In the genomic region with DNA sequence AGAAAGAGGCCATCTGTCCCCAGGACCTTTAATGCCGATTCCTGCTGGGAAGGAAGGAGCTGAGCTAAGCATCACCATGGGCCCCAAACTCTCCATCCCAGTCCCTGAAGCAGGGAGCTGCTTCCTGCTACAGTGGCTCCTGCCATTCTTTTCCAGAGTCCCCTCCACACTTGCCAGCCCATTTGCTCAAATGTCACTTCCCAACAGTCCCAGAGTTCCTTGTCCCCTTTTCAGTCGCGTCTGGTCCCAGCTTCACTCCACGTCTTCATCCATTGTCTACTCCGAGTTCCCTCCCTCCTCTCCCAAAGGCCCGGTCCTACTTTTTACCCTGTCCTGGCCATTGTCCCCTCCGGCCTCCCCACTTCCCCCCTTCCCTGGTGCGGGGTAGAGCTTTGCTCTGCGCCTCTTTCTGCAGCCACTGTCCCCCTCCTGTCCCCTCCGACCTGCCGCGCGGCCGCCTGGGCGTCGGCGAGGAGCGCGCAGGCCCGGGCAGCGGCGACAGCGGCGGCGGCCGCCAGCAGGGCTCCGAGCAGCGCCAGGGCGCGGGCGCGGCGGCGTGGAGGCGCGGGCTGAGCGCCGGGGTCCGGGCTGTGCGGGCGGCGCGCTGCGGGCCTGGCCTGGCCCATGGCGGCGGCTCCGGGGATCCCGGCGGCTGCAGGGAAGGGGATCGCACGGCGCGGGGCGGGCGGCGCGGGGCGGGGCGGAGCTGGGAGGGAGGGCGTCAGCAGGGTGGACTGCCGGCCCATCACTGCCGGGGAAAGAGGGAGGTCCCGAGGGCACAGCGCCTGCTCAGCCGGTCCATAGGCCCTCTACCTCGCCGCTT, we compare ENCODE assay signal across 9 mouse cellular contexts. TPM values are rescaled to one million over a fixed set of nuclear protein-coding genes. Genes with fewer than 3 reads are reported as not detected.
DNase-seq lines count a peak whose midpoint lies in the region; ATAC-seq and TF ChIP-seq lines count a peak whose summit lies in the region.
"Had no signal": no experiment of that assay in that cellular context is flagged by ENCODE, and none has a peak within 500 bp of the region (broad histone marks: within the 10 kb centered on the region; RNA-seq: fewer than 3 reads in every experiment).

A gene (minus strand): TSS at position 673 of the 823 bp plus-strand sequence.

- TF ChIP-seq CTCF in forebrain, postnatal 0 days (IDR thresholded peaks at IDR 0.05; ENCODE audit: low read depth), result no peak

- peaks cover 6% of the 10 kb centered on the region for H3K4me1 ChIP-seq in brown adipose tissue, adult 24 weeks (ENCODE audit: control insufficient read depth, insufficient read depth, insufficient read length, low read length)
- no peaks in the 10 kb centered on the region for H3K4me1 ChIP-seq in forebrain, postnatal 0 days (ENCODE audit: insufficient read depth)
- H3K4me1 ChIP-seq in hindbrain, embryonic 12.5 days, result peaks cover 28% of the 10 kb centered on the region

- H3K9ac ChIP-seq in forebrain, postnatal 0 days, result peak within 1 kb of the TSS; percentile 95
- peak within 1 kb of the TSS; percentile 90 for H3K9ac ChIP-seq in hindbrain, embryonic 12.5 days

- H3K4me2 ChIP-seq in forebrain, postnatal 0 days (ENCODE audit: low read depth), result peak within 1 kb of the TSS; percentile 72
- H3K4me2 ChIP-seq in hindbrain, embryonic 12.5 days (replicated peaks), result peak within 1 kb of the TSS; percentile 62

- DNase-seq in frontal cortex, postnatal 25 days (ENCODE audit: low spot score in 2 of 2), result no peak
- peak; percentile 63 for DNase-seq in forebrain, postnatal 0 days
- DNase-seq in left cerebral cortex, adult 8-10 months (ENCODE audit: low spot score in 2 of 2), result no peak
- peak; percentile 70 for DNase-seq in lung, postnatal 36 days
- peak; percentile 70 for DNase-seq in right cerebral cortex, postnatal 4 days

- WGBS in forebrain, postnatal 0 days, result 0% methylated on average over 45 of the region's 67 CpGs
- WGBS in hindbrain, embryonic 12.5 days, result 1% methylated on average over 59 of the region's 67 CpGs

- peak within 1 kb of the TSS; percentile 88 for H3K4me3 ChIP-seq in brown adipose tissue, adult 24 weeks (ENCODE audit: insufficient read depth, low read depth, low read length)
- peak within 1 kb of the TSS; percentile 74 for H3K4me3 ChIP-seq in forebrain, postnatal 0 days (ENCODE audit: low read depth, low read length)
- peak within 1 kb of the TSS; percentile 63 for H3K4me3 ChIP-seq in hindbrain, embryonic 12.5 days

- ATAC-seq in frontal cortex, adult (ENCODE audit: low TSS enrichment), result peak; percentile 64
- peak; percentile 81 for ATAC-seq in forebrain, postnatal 0 days
- peak; percentile 83 for ATAC-seq in hindbrain, embryonic 12.5 days (ENCODE audit: low FRiP score)

- peaks cover 20% of the 10 kb centered on the region for H3K36me3 ChIP-seq in forebrain, postnatal 0 days (ENCODE audit: insufficient read depth)
- peaks cover 31% of the 10 kb centered on the region for H3K36me3 ChIP-seq in hindbrain, embryonic 12.5 days

- 0 out of 2 replicates have a peak within 1 kb of the TSS, but pooled peaks have one; percentile 21 for H3K27ac ChIP-seq in brown adipose tissue, adult 24 weeks (replicated peaks; ENCODE audit: low read depth, low read length)
- peak within 1 kb of the TSS; percentile 87 for H3K27ac ChIP-seq in forebrain, postnatal 0 days (ENCODE audit: low read depth, low read length)
- peak within 1 kb of the TSS; percentile 81 for H3K27ac ChIP-seq in hindbrain, embryonic 12.5 days

- no peaks in the 10 kb centered on the region for H3K9me3 ChIP-seq in forebrain, postnatal 0 days (ENCODE audit: low read length)
- peaks cover 8% of the 10 kb centered on the region for H3K9me3 ChIP-seq in hindbrain, embryonic 12.5 days (replicated peaks)

- H3K27me3 ChIP-seq in forebrain, postnatal 0 days (ENCODE audit: insufficient read depth, low read length), result no peaks in the 10 kb centered on the region
- no peaks in the 10 kb centered on the region for H3K27me3 ChIP-seq in hindbrain, embryonic 12.5 days
- H3K27me3 ChIP-seq: CH12.LX had no signal

RNA-seq across cellular contexts. Expression of the gene that starts here (rescaled TPM):
- 3.6 and 4.5 TPM in 2 replicates for polyA plus RNA-seq in brown adipose tissue, adult 24 weeks (2012; ENCODE audit: insufficient read depth, insufficient read length, missing spikeins)
- 17.1 and 17.9 TPM in 2 replicates for total RNA-seq in forebrain, postnatal 0 days (2014; rRNA removed)
- 11.8 and 13.4 TPM in 2 replicates for polyA plus RNA-seq in forebrain, postnatal 0 days (2015; fragmentation: Nextera tagmentation; extraction: Ambion mirVana)
- polyA plus RNA-seq in hindbrain, embryonic 12.5 days (2016; fragmentation: Nextera tagmentation; extraction: Ambion mirVana), result 36.7 and 42.8 TPM in 2 replicates
- total RNA-seq in left cerebral cortex, adult 8-10 months (2022), result 10 to 100 TPM; 20.2 to 21.5 (median 20.9) TPM

Comparison
In these comparisons a context has a peak if more than half of its experiments do, and no peak if none do; other contexts are left out.
1. DNase-seq: peak in forebrain, postnatal 0 days (single experiment), lung, postnatal 36 days (single experiment) and right cerebral cortex, postnatal 4 days (single experiment); none in frontal cortex, postnatal 25 days (0 of 2) and left cerebral cortex, adult 8-10 months (0 of 2).
2. H3K27ac ChIP-seq: peak in every context shown above with its lines; median percentile 87 in forebrain, postnatal 0 days; 81 in hindbrain, embryonic 12.5 days; 21 in brown adipose tissue, adult 24 weeks.
3. Peak in every context shown above with its lines, with median percentiles within 50 percentile points of each other: ATAC-seq and H3K4me3 ChIP-seq.